In genomic region chr7:30908992-30909431, GRCm38 (mm10) we compare ENCODE assay signal across 9 mouse cellular contexts. TPM values are rescaled to one million over a fixed set of nuclear protein-coding genes. Genes with fewer than 3 reads are reported as not detected.
DNase-seq lines count a peak whose midpoint lies in the region; ATAC-seq lines count a peak whose summit lies in the region.
"Had no signal": no experiment of that assay in that cellular context is flagged by ENCODE, and none has a peak within 500 bp of the region (broad histone marks: within the 10 kb centered on the region; RNA-seq: fewer than 3 reads in every experiment).

No protein-coding gene starts in this region.

- peaks cover 7% of the 10 kb centered on the region for H3K27me3 ChIP-seq in kidney, embryonic 15.5 days
- H3K27me3 ChIP-seq in forebrain, embryonic 10.5 days (ENCODE audit: poor library complexity, severe bottlenecking) = peaks cover 18% of the 10 kb centered on the region; the same call in 1 of the 2 replicates
- peaks cover 8% of the 10 kb centered on the region for H3K27me3 ChIP-seq in limb, embryonic 12.5 days

- peak overlapping the region; percentile 71 for H3K4me2 ChIP-seq in kidney, embryonic 15.5 days
- H3K4me2 ChIP-seq in limb, embryonic 12.5 days = peak overlapping the region; percentile 65

- no peaks in the 10 kb centered on the region for H3K9me3 ChIP-seq in kidney, embryonic 15.5 days (replicated peaks)
- H3K9me3 ChIP-seq in forebrain, embryonic 10.5 days = no peaks in the 10 kb centered on the region
- no peaks in the 10 kb centered on the region for H3K9me3 ChIP-seq in limb, embryonic 12.5 days

- H3K9ac ChIP-seq in kidney, embryonic 15.5 days = no peak overlapping the region
- no peak overlapping the region for H3K9ac ChIP-seq in limb, embryonic 12.5 days (replicated peaks)

- DNase-seq in kidney, postnatal 14 days = no peak
- DNase-seq in forebrain, embryonic 10.5 days (ENCODE audit: extremely low spot score, low spot score) = no peak
- peak; percentile 49 to 65 for DNase-seq in natural killer cell, adult 2 months (ENCODE audit: low spot score in 2 of 2)
- no peak for DNase-seq in urinary bladder, adult 18-20 months (ENCODE audit: low spot score in 2 of 2)
- DNase-seq in frontal cortex, adult 2 months (ENCODE audit: extremely low spot score in 1 of 2, low spot score in 1 of 2) = no peak
- DNase-seq in urinary bladder, postnatal 4 days (ENCODE audit: low spot score in 2 of 2) = no peak
- DNase-seq: kidney, adult 11 months had no signal

- H3K4me3 ChIP-seq in kidney, embryonic 15.5 days (replicated peaks) = peak overlapping the region; percentile 40
- H3K4me3 ChIP-seq in forebrain, embryonic 10.5 days = peak overlapping the region; percentile 49
- peak overlapping the region; percentile 34 for H3K4me3 ChIP-seq in limb, embryonic 12.5 days (replicated peaks)

- peak; percentile 50; the same call in 1 of the 2 replicates for ATAC-seq in kidney, embryonic 15.5 days (replicated peaks; ENCODE audit: low FRiP score)
- peak; percentile 33; the same call in 1 of the 2 replicates for ATAC-seq in limb, embryonic 12.5 days (ENCODE audit: insufficient number of reproducible peaks, insufficient read depth, low FRiP score, low TSS enrichment, low read depth)

- no peaks in the 10 kb centered on the region for H3K36me3 ChIP-seq in kidney, embryonic 15.5 days
- no peaks in the 10 kb centered on the region for H3K36me3 ChIP-seq in forebrain, embryonic 10.5 days (replicated peaks)
- no peaks in the 10 kb centered on the region for H3K36me3 ChIP-seq in limb, embryonic 12.5 days

- H3K4me1 ChIP-seq in kidney, embryonic 15.5 days = peaks cover 13% of the 10 kb centered on the region
- H3K4me1 ChIP-seq in forebrain, embryonic 10.5 days = peaks cover 13% of the 10 kb centered on the region
- H3K4me1 ChIP-seq in limb, embryonic 12.5 days (replicated peaks) = peaks cover 16% of the 10 kb centered on the region

- 27% methylated on average over 16 of the region's 17 CpGs for WGBS in kidney, embryonic 15.5 days
- 25% methylated on average over 16 of the region's 17 CpGs for WGBS in forebrain, embryonic 10.5 days
- WGBS in limb, embryonic 12.5 days = 23% methylated on average over 16 of the region's 17 CpGs

- no peak overlapping the region for H3K27ac ChIP-seq in kidney, embryonic 15.5 days
- H3K27ac ChIP-seq in forebrain, embryonic 10.5 days = no peak overlapping the region
- no peak overlapping the region for H3K27ac ChIP-seq in limb, embryonic 12.5 days

RNA-seq across cellular contexts. Expression of gene Mag, which starts 5.7 kb away (rescaled TPM):
- polyA plus RNA-seq in kidney, embryonic 15.5 days (2015; fragmentation: Nextera tagmentation; extraction: Ambion mirVana) = 0.39 and 0.61 TPM in 2 replicates
- 0.35 and 0.38 TPM in 2 replicates for polyA plus RNA-seq in forebrain, embryonic 10.5 days (2016; fragmentation: Nextera tagmentation; extraction: Ambion mirVana)
- polyA plus RNA-seq in limb, embryonic 12.5 days (2016; fragmentation: Nextera tagmentation; extraction: Ambion mirVana) = 0.29 TPM in 1 of 2 replicates, not detected in the other
- 208 and 271 TPM in 2 replicates for polyA plus RNA-seq in frontal cortex, adult 2 months (2012; rRNA removed)

RNA-seq across cellular contexts. Expression of gene Hamp2, which starts 15.5 kb away (rescaled TPM):
- not detected in 2 replicates for polyA plus RNA-seq in kidney, embryonic 15.5 days (2015; fragmentation: Nextera tagmentation; extraction: Ambion mirVana)
- not detected in 2 replicates for polyA plus RNA-seq in forebrain, embryonic 10.5 days (2016; fragmentation: Nextera tagmentation; extraction: Ambion mirVana)
- not detected in 2 replicates for polyA plus RNA-seq in limb, embryonic 12.5 days (2016; fragmentation: Nextera tagmentation; extraction: Ambion mirVana)
- not detected in 2 replicates for polyA plus RNA-seq in frontal cortex, adult 2 months (2012; rRNA removed)

RNA-seq across cellular contexts. Expression of gene Cd22, which starts 28.9 kb away (rescaled TPM):
- polyA plus RNA-seq in kidney, embryonic 15.5 days (2015; fragmentation: Nextera tagmentation; extraction: Ambion mirVana) = 0.12 and 0.19 TPM in 2 replicates
- not detected in 2 replicates for polyA plus RNA-seq in forebrain, embryonic 10.5 days (2016; fragmentation: Nextera tagmentation; extraction: Ambion mirVana)
- 0.05 and 0.26 TPM in 2 replicates for polyA plus RNA-seq in limb, embryonic 12.5 days (2016; fragmentation: Nextera tagmentation; extraction: Ambion mirVana)
- polyA plus RNA-seq in frontal cortex, adult 2 months (2012; rRNA removed) = 0.66 and 0.78 TPM in 2 replicates

RNA-seq across cellular contexts. Expression of gene Hamp, which starts 34.8 kb away (rescaled TPM):
- polyA plus RNA-seq in kidney, embryonic 15.5 days (2015; fragmentation: Nextera tagmentation; extraction: Ambion mirVana) = not detected in 2 replicates
- not detected in 2 replicates for polyA plus RNA-seq in forebrain, embryonic 10.5 days (2016; fragmentation: Nextera tagmentation; extraction: Ambion mirVana)
- polyA plus RNA-seq in limb, embryonic 12.5 days (2016; fragmentation: Nextera tagmentation; extraction: Ambion mirVana) = not detected in 2 replicates
- not detected in 2 replicates for polyA plus RNA-seq in frontal cortex, adult 2 months (2012; rRNA removed)

RNA-seq across cellular contexts. Expression of gene Usf2, which starts 47.6 kb away (rescaled TPM):
- polyA plus RNA-seq in kidney, embryonic 15.5 days (2015; fragmentation: Nextera tagmentation; extraction: Ambion mirVana) = 25.0 and 25.3 TPM in 2 replicates
- 24.1 and 25.6 TPM in 2 replicates for polyA plus RNA-seq in forebrain, embryonic 10.5 days (2016; fragmentation: Nextera tagmentation; extraction: Ambion mirVana)
- polyA plus RNA-seq in limb, embryonic 12.5 days (2016; fragmentation: Nextera tagmentation; extraction: Ambion mirVana) = 31.9 and 37.6 TPM in 2 replicates
- 194 and 251 TPM in 2 replicates for polyA plus RNA-seq in frontal cortex, adult 2 months (2012; rRNA removed)

Comparison
In these comparisons a context has a peak if more than half of its experiments do, and no peak if none do; other contexts are left out.
1. DNase-seq: peak in natural killer cell, adult 2 months (2 of 2); none in kidney, postnatal 14 days (single experiment), forebrain, embryonic 10.5 days (single experiment), urinary bladder, adult 18-20 months (0 of 2), frontal cortex, adult 2 months (0 of 2) and urinary bladder, postnatal 4 days (0 of 2).
2. RNA of gene Mag, which starts 5.7 kb away (polyA plus RNA-seq): 208 to 271 TPM in frontal cortex, adult 2 months; 0.39 to 0.61 TPM in kidney, embryonic 15.5 days, 0.35 to 0.38 TPM in forebrain, embryonic 10.5 days and 0.29 TPM in limb, embryonic 12.5 days; every median in the first group is over 100 times any median in the second.
3. Peak in every context shown above with its lines, with median percentiles within 50 percentile points of each other: H3K4me3 ChIP-seq.